Mouse (Mus musculus) C2C12 (cell line): Measurements from ENCODE around the gene Palm2.

Source experiments
- CEBPB ChIP-seq: IDR thresholded peaks from one replicate; pipeline ENCODE4 v1.6.1; 2011; ENCODE audit warnings: low read depth, mild to moderate bottlenecking, control low read depth, moderate library complexity
- CTCF ChIP-seq: IDR thresholded peaks from one replicate; pipeline ENCODE4 v1.5.1; 2011; ENCODE audit not compliant: control insufficient read depth, insufficient read depth, insufficient read length
- MAX ChIP-seq: IDR thresholded peaks from one replicate; pipeline ENCODE4 v1.6.1; 2011; ENCODE audit warnings: mild to moderate bottlenecking, control low read depth
- MYOD1 ChIP-seq: IDR thresholded peaks from one replicate; pipeline ENCODE4 v1.6.1; 2011; ENCODE audit warnings: low read depth; ENCODE audit not compliant: control insufficient read depth, insufficient read length
- MYOG ChIP-seq: IDR thresholded peaks from one replicate; pipeline ENCODE4 v1.6.1; 2011; ENCODE audit not compliant: control insufficient read depth, insufficient read length; ENCODE audit errors: extremely low read depth
- USF1 ChIP-seq: IDR thresholded peaks from one replicate; pipeline ENCODE4 v1.6.1; 2011; ENCODE audit warnings: low read depth, mild to moderate bottlenecking, control low read depth, moderate library complexity

- TF ChIP-seq CTCF (no peak), MYOG (no peak), USF1 (no peak), MAX (no peak), MYOD1 (no peak), CEBPB (no peak)
These were observed 184.7 kb downstream of the Palm2 start for GRCm38 (mm10) chr4:57618743-57619142.
